Mouse (Mus musculus) spleen, embryonic (tissue): ENCODE measurements around the gene Rasal1.

Experiments
- CTCF ChIA-PET: fragments of 350-600 bp; sonication (Branson Sonifier 250); formaldehyde crosslinking; loops from one replicate; lab custom pipeline; 2022; lab: Charles Lee

The Rasal1 gene

DNA sequence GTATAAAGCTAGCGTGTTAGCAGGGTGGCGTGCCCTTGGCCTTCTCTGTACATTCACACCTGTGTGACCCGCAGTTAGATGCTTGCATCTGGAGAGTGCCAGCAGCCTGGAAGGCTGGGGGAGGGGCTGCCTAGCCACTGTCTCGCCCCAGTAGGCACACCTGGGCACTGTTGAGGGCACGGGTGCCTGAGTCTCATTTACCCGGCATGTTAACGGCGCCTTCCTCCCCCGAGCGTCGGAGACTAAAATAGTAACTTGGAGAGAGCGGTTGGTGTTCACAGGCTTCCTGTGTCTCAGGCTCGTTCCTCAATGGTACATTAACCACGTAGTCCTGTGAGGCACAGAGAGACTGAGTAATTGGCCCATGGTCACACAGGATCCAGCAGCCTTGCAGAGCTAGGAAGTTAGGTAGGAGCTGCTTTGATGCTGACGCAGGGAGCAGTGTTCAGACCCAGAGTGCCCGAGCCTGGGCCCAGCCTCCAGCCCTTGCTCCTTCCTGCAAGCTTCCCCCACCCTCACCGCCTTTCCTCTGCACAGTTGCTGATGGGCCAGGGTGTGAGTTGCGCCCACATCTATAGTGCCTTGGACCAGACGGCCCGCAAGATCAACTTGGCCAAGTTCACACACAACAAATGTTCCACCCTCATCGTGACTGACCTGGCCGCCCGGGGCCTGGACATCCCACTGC, 27.4 kb upstream of the Rasal1 start:
- CTCF ChIA-PET = interaction anchor here (0.6 to 2.8 kb wide), 7 partner anchors 9 to 135 kb away, joined by 3 to 29 read pairs (median 5); partner anchors contain the start of genes Ddx54, Rasal1 and Rita1

GRCm38 (mm10) chr5:120621846-120622197, 26.8 kb upstream of the Rasal1 start:
- CTCF ChIA-PET = interaction anchor here (0.6 to 2.8 kb wide), 5 partner anchors 9 to 93 kb away, joined by 3 to 29 read pairs (median 5); partner anchors contain the start of genes Ddx54, Rasal1 and Rita1

DNA sequence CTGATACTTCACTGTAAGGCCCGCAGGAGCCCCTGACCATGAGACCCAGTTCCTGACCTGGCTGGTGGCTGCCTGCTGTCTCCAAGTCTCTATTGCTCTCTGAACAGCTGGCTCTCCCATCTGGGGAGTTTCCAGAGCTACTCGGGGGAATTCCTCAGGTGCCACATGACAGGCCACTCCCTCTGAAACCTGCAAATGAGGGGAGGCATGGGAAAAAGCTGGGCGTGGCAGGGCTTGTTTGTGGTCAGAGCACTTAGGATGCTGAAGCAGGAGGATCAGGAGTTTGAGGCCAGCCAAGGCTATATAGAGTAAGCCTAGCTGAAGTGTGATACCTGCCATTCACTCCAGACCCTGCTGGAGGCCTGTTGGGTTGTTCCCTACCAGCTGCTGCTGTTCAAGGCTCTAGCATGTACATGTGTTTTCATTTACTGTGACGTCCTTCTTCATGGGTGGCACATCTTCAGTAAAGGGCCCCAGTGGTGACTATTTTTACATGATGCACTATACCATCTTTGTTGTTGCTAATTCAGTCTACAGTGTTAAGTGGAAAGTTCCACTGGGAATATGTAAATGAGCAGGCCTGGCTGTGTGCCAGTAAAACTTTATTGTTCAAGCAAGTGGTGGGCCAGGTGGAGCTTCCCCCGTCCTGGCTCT, 26.3 kb upstream of the Rasal1 start:
- CTCF ChIA-PET = interaction anchor here (2.0 to 2.3 kb wide), 2 partner anchors 21 to 28 kb away, joined by 5 to 14 read pairs; partner anchors contain the start of gene Rasal1

- CTCF ChIA-PET = no interaction called here
Observed at GRCm38 (mm10) chr5:120624427-120624826, 24.2 kb upstream of the Rasal1 start.

DNA sequence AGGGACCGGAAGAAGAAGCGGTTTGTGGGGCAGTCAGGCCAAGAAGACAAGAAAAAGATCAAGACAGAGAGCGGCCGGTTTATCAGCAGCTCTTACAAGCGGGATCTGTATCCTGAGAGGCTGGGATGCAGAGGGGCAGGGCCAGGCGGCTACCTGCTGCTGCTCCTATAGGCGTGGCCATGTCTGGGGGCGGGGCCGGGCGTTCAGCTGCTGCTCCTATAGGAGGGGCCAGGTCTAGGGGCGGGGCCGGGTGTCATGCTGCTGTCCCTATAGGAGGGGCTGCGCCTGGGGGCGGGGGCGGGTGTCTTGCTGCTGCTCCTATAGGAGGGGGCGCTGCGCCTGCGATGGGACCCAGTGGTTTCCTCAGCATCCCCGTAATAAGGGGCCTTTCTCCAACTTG, 22.2 kb upstream of the Rasal1 start:
- CTCF ChIA-PET = interaction anchor here (0.6 to 0.7 kb wide), 3 partner anchors 13 to 50 kb away, joined by 3 to 4 read pairs (median 3); partner anchors contain the start of gene Iqcd

DNA sequence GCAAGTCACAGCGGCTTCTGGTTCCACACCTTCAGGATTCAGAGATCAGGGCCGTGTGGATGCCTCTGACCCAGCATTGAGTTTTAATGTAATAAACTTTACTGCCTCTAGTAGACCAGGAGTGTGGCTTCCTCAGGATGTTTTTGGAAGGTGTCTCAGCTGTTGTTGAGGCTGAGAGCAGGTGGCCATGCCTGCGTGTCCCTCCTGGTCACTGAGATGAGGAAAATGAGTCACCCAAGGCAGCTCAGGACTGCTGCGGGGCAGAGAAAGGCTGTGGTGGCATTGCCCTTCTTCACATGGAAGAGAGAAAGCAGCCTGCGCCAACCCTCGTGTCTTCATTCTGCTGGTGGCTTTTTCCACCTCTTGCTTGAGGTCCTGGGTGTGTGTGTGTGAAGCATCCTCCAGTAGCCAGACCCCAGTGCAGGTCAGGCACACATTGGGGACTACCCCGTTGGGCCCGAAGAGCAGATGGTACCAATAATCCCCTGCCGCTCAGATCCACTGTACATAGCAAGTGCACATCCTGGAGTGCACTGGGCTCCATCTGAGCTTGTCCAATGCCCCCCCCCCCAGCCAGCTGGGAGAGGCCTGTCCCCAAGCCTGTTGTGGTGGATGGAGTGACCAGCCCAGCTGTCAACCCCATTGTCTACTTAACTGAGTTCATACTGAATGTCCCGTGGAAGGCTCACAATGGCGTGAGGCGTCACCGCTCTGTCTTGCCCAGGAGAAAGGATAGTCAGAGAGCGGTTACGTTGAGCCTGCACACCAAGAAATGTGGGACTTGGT, 20.9 kb upstream of the Rasal1 start:
- CTCF ChIA-PET = no interaction called here

GRCm38 (mm10) chr5:120628624-120629023, 20.0 kb upstream of the Rasal1 start:
- CTCF ChIA-PET = no interaction called here

DNA sequence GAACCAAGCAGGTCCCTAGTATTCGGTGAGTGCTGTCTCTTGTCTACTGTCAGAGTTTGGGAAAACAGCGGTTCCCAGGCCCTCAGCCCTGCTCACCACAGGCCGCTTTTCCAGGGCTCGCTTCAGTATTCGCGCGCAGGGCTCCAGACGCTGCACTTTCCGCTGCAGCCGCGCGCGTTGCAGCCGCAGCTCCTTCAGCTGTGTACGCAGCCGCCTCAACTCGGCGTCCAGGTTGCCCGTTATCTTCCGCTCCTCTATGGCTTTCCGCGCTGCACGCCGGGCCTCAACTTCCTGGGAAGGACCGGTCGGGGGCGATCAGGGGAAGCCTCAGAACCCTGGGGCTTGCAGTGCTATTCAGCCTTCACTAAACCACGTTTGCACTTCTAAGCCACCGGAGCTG, 17.5 kb upstream of the Rasal1 start:
- CTCF ChIA-PET = interaction anchor here (0.5 to 1.6 kb wide), 2 partner anchors 18 to 90 kb away, joined by 3 to 4 read pairs; partner anchors contain the start of gene Rasal1

GRCm38 (mm10) chr5:120631892-120632291, 16.7 kb upstream of the Rasal1 start:
- CTCF ChIA-PET = interaction anchor here (0.5 to 1.6 kb wide), 3 partner anchors 12 to 90 kb away, joined by 3 to 4 read pairs (median 4); partner anchors contain the start of gene Rasal1

GRCm38 (mm10) chr5:120634131-120634530, 14.5 kb upstream of the Rasal1 start, which contains the start of gene Cfap73:
Gene Cfap73, minus strand, starts transcription at chr5:120634235.
- CTCF ChIA-PET = interaction anchor here (1.4 kb wide), 1 partner anchor 15 kb away, joined by 3 read pairs; the partner anchor contains the start of gene Rasal1

GRCm38 (mm10) chr5:120634860-120635259, 13.8 kb upstream of the Rasal1 start:
- CTCF ChIA-PET = no interaction called here

GRCm38 (mm10) chr5:120635633-120636032, 13.0 kb upstream of the Rasal1 start:
- CTCF ChIA-PET = interaction anchor here (0.6 kb wide), 1 partner anchor 44 kb away, joined by 9 read pairs; no protein-coding TSS in a partner anchor

DNA sequence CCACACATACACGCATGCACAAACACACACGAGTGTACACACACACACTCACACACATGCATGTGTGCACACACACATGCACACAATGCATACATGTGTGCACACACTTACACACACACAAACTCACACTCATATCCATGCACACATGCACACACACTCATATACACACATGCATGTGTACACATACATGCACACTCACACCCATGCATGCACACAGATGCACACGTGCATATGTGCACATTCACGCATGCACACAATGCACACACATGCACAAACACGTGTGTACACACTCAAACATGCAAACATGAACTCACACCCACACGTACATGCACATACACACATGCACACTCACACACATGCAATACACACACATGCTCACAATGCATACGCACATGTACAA, 8.5 kb upstream of the Rasal1 start:
- CTCF ChIA-PET = interaction anchor here (1.1 kb wide), 1 partner anchor 9 kb away, joined by 4 read pairs; the partner anchor contains the start of gene Rasal1

DNA sequence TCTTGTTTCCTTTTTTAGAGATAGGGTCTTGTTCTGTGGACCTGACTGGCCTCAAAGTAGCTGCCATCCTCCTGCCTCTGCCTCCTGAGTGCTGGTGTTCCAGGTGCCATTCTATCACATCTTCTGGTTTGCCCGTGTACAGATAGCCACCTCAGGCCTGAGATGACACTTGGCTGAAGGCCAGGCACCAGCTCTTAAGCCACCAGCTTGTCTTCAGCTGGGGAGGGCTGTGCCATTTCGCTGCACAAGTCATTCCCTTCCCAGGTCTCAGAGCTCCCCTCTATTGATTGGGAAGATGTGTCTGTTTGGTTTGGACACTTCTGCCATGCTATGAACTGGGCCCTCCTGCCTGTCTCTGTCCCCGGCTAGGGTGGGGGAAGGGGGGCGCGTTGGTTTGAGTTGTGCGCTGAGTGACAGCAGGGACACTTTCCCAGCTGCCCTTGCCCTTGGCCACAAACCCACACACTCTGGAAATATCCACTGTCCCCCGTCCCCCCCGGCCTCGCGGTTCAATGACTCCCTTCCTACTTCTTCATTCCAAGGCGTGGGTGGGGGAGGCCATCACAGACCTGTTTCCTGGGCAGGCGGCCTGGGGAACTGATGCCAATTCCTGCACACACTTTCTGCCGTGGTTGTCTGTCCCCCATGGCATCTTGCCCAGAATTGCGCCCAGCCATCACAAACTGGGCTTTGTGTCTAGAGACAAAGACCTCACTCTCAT, 5.1 kb upstream of the Rasal1 start:
- CTCF ChIA-PET = interaction anchor here (1.4 kb wide), 1 partner anchor 22 kb away, joined by 5 read pairs; no protein-coding TSS in a partner anchor

- CTCF ChIA-PET = interaction anchor here (0.6 kb wide), 1 partner anchor 12 kb away, joined by 4 read pairs; no protein-coding TSS in a partner anchor
Observed at GRCm38 (mm10) chr5:120644227-120644626, 4.4 kb upstream of the Rasal1 start.

DNA sequence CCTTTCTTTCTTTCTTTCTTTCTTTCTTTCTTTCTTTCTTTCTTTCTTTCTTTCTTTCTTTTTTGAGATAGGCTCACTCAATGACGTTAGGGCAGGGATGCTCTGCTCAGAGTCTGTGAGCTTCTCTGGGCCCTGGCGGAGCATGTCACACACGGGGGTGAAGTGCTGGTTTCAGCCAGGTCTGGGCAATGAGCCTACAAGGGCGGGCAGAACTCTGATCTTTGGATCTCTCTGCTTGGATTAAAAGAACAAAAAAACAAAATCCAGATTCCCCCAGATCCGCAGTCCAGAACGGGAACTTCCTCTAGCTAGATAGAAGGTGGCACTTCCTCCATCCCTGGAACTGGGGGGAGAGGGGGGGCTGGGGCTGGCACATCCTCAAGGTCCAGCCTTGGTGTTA, 2.8 kb upstream of the Rasal1 start:
- CTCF ChIA-PET = no interaction called here

- CTCF ChIA-PET = interaction anchor here (0.8 kb wide), 1 partner anchor 29 kb away, joined by 3 read pairs; no protein-coding TSS in a partner anchor
Observed at GRCm38 (mm10) chr5:120647361-120647760, 1.3 kb upstream of the Rasal1 start.

GRCm38 (mm10) chr5:120647814-120648491, 659 bp upstream of the Rasal1 start:
- CTCF ChIA-PET = interaction anchor here (0.8 kb wide), 1 partner anchor 30 kb away, joined by 3 read pairs; no protein-coding TSS in a partner anchor

DNA sequence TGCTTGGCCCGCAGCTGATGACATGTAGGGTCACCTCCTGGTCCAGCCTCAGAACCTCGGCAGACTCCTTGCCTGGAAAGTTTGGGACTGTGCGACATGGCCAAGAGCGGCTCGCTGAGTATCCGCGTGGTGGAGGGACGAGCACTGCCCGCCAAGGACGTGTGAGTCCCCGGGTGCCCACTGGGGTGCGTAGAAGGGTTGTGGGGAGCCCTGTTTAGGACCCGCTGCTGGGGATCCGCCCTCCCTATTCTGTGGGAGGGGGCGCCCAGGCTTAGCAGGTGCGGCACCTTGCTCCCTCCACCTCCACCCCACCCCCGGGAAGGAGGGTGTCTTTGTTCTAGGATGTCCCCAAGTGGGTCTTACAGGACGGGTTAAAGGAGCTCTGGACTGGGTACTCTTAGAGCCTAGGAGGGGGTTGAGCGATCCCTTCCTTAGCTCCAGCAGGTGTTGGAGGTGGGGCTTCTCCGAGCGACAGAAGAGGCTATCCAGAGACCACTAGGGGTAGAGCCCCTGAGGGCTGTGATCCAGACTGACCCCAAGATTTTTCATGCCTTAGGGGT, 842 bp downstream of the Rasal1 start:
- CTCF ChIA-PET = interaction anchor here (0.6 to 3.1 kb wide), 9 partner anchors 9 to 442 kb away, joined by 3 to 14 read pairs (median 3); partner anchors contain the start of gene Cfap73
